Mouse (Mus musculus): ENCODE results near the gene Sacm1l. TPM values are rescaled to one million over a fixed set of nuclear protein-coding genes. Genes with fewer than 3 reads are reported as not detected.
A peak's percentile ranks its signal among the peaks of the same experiment; 100 is the strongest.

Gene Sacm1l
- polyA plus RNA-seq (2015; fragmentation: Nextera tagmentation; extraction: Ambion mirVana) = 63.6 and 65.4 TPM in 2 replicates

- Histone ChIP-seq H3K27me3 (ENCODE audit: control insufficient read depth, insufficient read depth, low read length) (no peaks in the 10 kb centered on the region), H3K9me3 (replicated peaks; ENCODE audit: control insufficient read depth, low read length) (no peaks in the 10 kb centered on the region), H3K4me1 (ENCODE audit: control insufficient read depth, insufficient read depth, low read length) (peaks cover 17% of the 10 kb centered on the region), H3K4me3 (replicated peaks; ENCODE audit: low read length) (peak within 1 kb of the TSS; percentile 99), H3K4me2 (ENCODE audit: low read depth, low read length) (peak within 1 kb of the TSS; percentile 68), H3K27ac (ENCODE audit: low read length) (peak within 1 kb of the TSS; percentile 95), H3K36me3 (ENCODE audit: control insufficient read depth, insufficient read depth, low read length) (no peaks in the 10 kb centered on the region), H3K9ac (ENCODE audit: low read length) (peak within 1 kb of the TSS; percentile 98)
- under 1% methylated on average over 79 of the region's 79 CpGs for WGBS
- peak; percentile 100 for ATAC-seq (ENCODE audit: insufficient read depth, low FRiP score)
Observed at GRCm38 (mm10) chr9:123529392-123530157, at the start of gene Sacm1l. Gene Sacm1l, plus strand, starts transcription at chr9:123529759.

- Histone ChIP-seq H3K4me2 (ENCODE audit: low read depth, low read length) (peak overlapping the region; percentile 92), H3K9ac (ENCODE audit: low read length) (peak overlapping the region; percentile 87), H3K27me3 (ENCODE audit: control insufficient read depth, insufficient read depth, low read length) (no peaks in the 10 kb centered on the region), H3K9me3 (replicated peaks; ENCODE audit: control insufficient read depth, low read length) (no peaks in the 10 kb centered on the region), H3K4me3 (replicated peaks; ENCODE audit: low read length) (peak overlapping the region; percentile 80), H3K27ac (ENCODE audit: low read length) (no peak overlapping the region), H3K36me3 (ENCODE audit: control insufficient read depth, insufficient read depth, low read length) (no peaks in the 10 kb centered on the region), H3K4me1 (ENCODE audit: control insufficient read depth, insufficient read depth, low read length) (peaks cover 43% of the 10 kb centered on the region)
- WGBS = 82% methylated on average over 8 of the region's 8 CpGs
- no peak for ATAC-seq (ENCODE audit: insufficient read depth, low FRiP score)
Observed at GRCm38 (mm10) chr9:123479876-123480252, 49.7 kb upstream of the Sacm1l start.

GRCm38 (mm10) chr9:123480253-123480921 is 49.2 kb upstream of the Sacm1l start:
- WGBS = 54% methylated on average over 18 of the region's 18 CpGs
- H3K9me3 ChIP-seq (replicated peaks; ENCODE audit: control insufficient read depth, low read length) = no peaks in the 10 kb centered on the region
- H3K4me1 ChIP-seq (ENCODE audit: control insufficient read depth, insufficient read depth, low read length) = peaks cover 43% of the 10 kb centered on the region
- H3K36me3 ChIP-seq (ENCODE audit: control insufficient read depth, insufficient read depth, low read length) = no peaks in the 10 kb centered on the region
- no peak overlapping the region for H3K27ac ChIP-seq (ENCODE audit: low read length)
- no peaks in the 10 kb centered on the region for H3K27me3 ChIP-seq (ENCODE audit: control insufficient read depth, insufficient read depth, low read length)
- peak overlapping the region; percentile 80 for H3K4me3 ChIP-seq (replicated peaks; ENCODE audit: low read length)
- no peak for ATAC-seq (ENCODE audit: insufficient read depth, low FRiP score)
- H3K4me2 ChIP-seq (ENCODE audit: low read depth, low read length) = peak overlapping the region; percentile 92
- peak overlapping the region; percentile 87 for H3K9ac ChIP-seq (ENCODE audit: low read length)

- no peaks in the 10 kb centered on the region for H3K9me3 ChIP-seq (replicated peaks; ENCODE audit: control insufficient read depth, low read length)
- H3K27ac ChIP-seq (ENCODE audit: low read length) = no peak overlapping the region
- peaks cover 43% of the 10 kb centered on the region for H3K4me1 ChIP-seq (ENCODE audit: control insufficient read depth, insufficient read depth, low read length)
- peak overlapping the region; percentile 80 for H3K4me3 ChIP-seq (replicated peaks; ENCODE audit: low read length)
- peak overlapping the region; percentile 92 for H3K4me2 ChIP-seq (ENCODE audit: low read depth, low read length)
- no peak for ATAC-seq (ENCODE audit: insufficient read depth, low FRiP score)
- WGBS = 29% methylated on average over 7 of the region's 7 CpGs
- H3K9ac ChIP-seq (ENCODE audit: low read length) = peak overlapping the region; percentile 87; the same call in 1 of the 2 replicates
- no peaks in the 10 kb centered on the region for H3K36me3 ChIP-seq (ENCODE audit: control insufficient read depth, insufficient read depth, low read length)
- H3K27me3 ChIP-seq (ENCODE audit: control insufficient read depth, insufficient read depth, low read length) = no peaks in the 10 kb centered on the region
Observed at GRCm38 (mm10) chr9:123481136-123481535, 48.4 kb upstream of the Sacm1l start.

GRCm38 (mm10) chr9:123483598-123483997 is 46.0 kb upstream of the Sacm1l start:
- H3K4me3 ChIP-seq (replicated peaks; ENCODE audit: low read length) = no peak overlapping the region
- no peak overlapping the region for H3K4me2 ChIP-seq (ENCODE audit: low read depth, low read length)
- no peaks in the 10 kb centered on the region for H3K9me3 ChIP-seq (replicated peaks; ENCODE audit: control insufficient read depth, low read length)
- no peak overlapping the region for H3K9ac ChIP-seq (ENCODE audit: low read length)
- 80% methylated on average over 1 of the region's 1 CpGs for WGBS
- H3K36me3 ChIP-seq (ENCODE audit: control insufficient read depth, insufficient read depth, low read length) = no peaks in the 10 kb centered on the region
- no peaks in the 10 kb centered on the region for H3K27me3 ChIP-seq (ENCODE audit: control insufficient read depth, insufficient read depth, low read length)
- H3K27ac ChIP-seq (ENCODE audit: low read length) = no peak overlapping the region
- no peak for ATAC-seq (ENCODE audit: insufficient read depth, low FRiP score)
- H3K4me1 ChIP-seq (ENCODE audit: control insufficient read depth, insufficient read depth, low read length) = peaks cover 53% of the 10 kb centered on the region

GRCm38 (mm10) chr9:123484830-123485229 is 44.7 kb upstream of the Sacm1l start:
- H3K4me3 ChIP-seq (replicated peaks; ENCODE audit: low read length) = no peak overlapping the region
- H3K9ac ChIP-seq (ENCODE audit: low read length) = no peak overlapping the region
- no peaks in the 10 kb centered on the region for H3K36me3 ChIP-seq (ENCODE audit: control insufficient read depth, insufficient read depth, low read length)
- ATAC-seq (ENCODE audit: insufficient read depth, low FRiP score) = no peak
- H3K9me3 ChIP-seq (replicated peaks; ENCODE audit: control insufficient read depth, low read length) = no peaks in the 10 kb centered on the region
- WGBS = 90% methylated on average over 3 of the region's 3 CpGs
- H3K27me3 ChIP-seq (ENCODE audit: control insufficient read depth, insufficient read depth, low read length) = no peaks in the 10 kb centered on the region
- no peak overlapping the region for H3K4me2 ChIP-seq (ENCODE audit: low read depth, low read length)
- no peak overlapping the region for H3K27ac ChIP-seq (ENCODE audit: low read length)
- peaks cover 60% of the 10 kb centered on the region for H3K4me1 ChIP-seq (ENCODE audit: control insufficient read depth, insufficient read depth, low read length)

- H3K9me3 ChIP-seq (replicated peaks; ENCODE audit: control insufficient read depth, low read length) = no peaks in the 10 kb centered on the region
- H3K9ac ChIP-seq (ENCODE audit: low read length) = no peak overlapping the region
- H3K4me1 ChIP-seq (ENCODE audit: control insufficient read depth, insufficient read depth, low read length) = peaks cover 60% of the 10 kb centered on the region
- 85% methylated on average over 4 of the region's 4 CpGs for WGBS
- no peak overlapping the region for H3K27ac ChIP-seq (ENCODE audit: low read length)
- no peak overlapping the region for H3K4me3 ChIP-seq (replicated peaks; ENCODE audit: low read length)
- no peaks in the 10 kb centered on the region for H3K36me3 ChIP-seq (ENCODE audit: control insufficient read depth, insufficient read depth, low read length)
- ATAC-seq (ENCODE audit: insufficient read depth, low FRiP score) = no peak
- H3K4me2 ChIP-seq (ENCODE audit: low read depth, low read length) = no peak overlapping the region
- H3K27me3 ChIP-seq (ENCODE audit: control insufficient read depth, insufficient read depth, low read length) = no peaks in the 10 kb centered on the region
Observed at GRCm38 (mm10) chr9:123485561-123485960, 44.0 kb upstream of the Sacm1l start.

GRCm38 (mm10) chr9:123486635-123487034 is 42.9 kb upstream of the Sacm1l start:
- ATAC-seq (ENCODE audit: insufficient read depth, low FRiP score) = no peak
- no peak overlapping the region for H3K27ac ChIP-seq (ENCODE audit: low read length)
- H3K27me3 ChIP-seq (ENCODE audit: control insufficient read depth, insufficient read depth, low read length) = no peaks in the 10 kb centered on the region
- no peaks in the 10 kb centered on the region for H3K9me3 ChIP-seq (replicated peaks; ENCODE audit: control insufficient read depth, low read length)
- H3K4me3 ChIP-seq (replicated peaks; ENCODE audit: low read length) = no peak overlapping the region
- H3K4me1 ChIP-seq (ENCODE audit: control insufficient read depth, insufficient read depth, low read length) = peaks cover 59% of the 10 kb centered on the region
- H3K9ac ChIP-seq (ENCODE audit: low read length) = no peak overlapping the region
- H3K36me3 ChIP-seq (ENCODE audit: control insufficient read depth, insufficient read depth, low read length) = no peaks in the 10 kb centered on the region
- WGBS = 58% methylated on average over 3 of the region's 3 CpGs
- H3K4me2 ChIP-seq (ENCODE audit: low read depth, low read length) = no peak overlapping the region

- Histone ChIP-seq H3K4me1 (ENCODE audit: control insufficient read depth, insufficient read depth, low read length) (peaks cover 57% of the 10 kb centered on the region), H3K9ac (ENCODE audit: low read length) (no peak overlapping the region), H3K36me3 (ENCODE audit: control insufficient read depth, insufficient read depth, low read length) (no peaks in the 10 kb centered on the region), H3K4me2 (ENCODE audit: low read depth, low read length) (no peak overlapping the region), H3K27me3 (ENCODE audit: control insufficient read depth, insufficient read depth, low read length) (no peaks in the 10 kb centered on the region), H3K9me3 (replicated peaks; ENCODE audit: control insufficient read depth, low read length) (no peaks in the 10 kb centered on the region), H3K27ac (ENCODE audit: low read length) (peak overlapping the region; percentile 26; the same call in 1 of the 2 replicates), H3K4me3 (replicated peaks; ENCODE audit: low read length) (no peak overlapping the region)
- 67% methylated on average over 2 of the region's 2 CpGs for WGBS
- ATAC-seq (ENCODE audit: insufficient read depth, low FRiP score) = no peak
Observed at GRCm38 (mm10) chr9:123489073-123489472, 40.5 kb upstream of the Sacm1l start.

Measured in stomach, embryonic 16.5 days (tissue).